8 mouse cellular contexts compared by ENCODE assay signal in genomic region chr12:90398564-90398963, GRCm38 (mm10).
DNase-seq lines count a peak whose midpoint lies in the region; ATAC-seq and TF ChIP-seq lines count a peak whose summit lies in the region.

No protein-coding gene starts in this region.

- H3K4me1 ChIP-seq in G1E (ENCODE audit: insufficient read depth, low read depth, low read length), result no peaks in the 10 kb centered on the region
- H3K4me1 ChIP-seq in embryonic facial prominence, embryonic 10.5 days, result no peaks in the 10 kb centered on the region

- H3K36me3 ChIP-seq in G1E (replicated peaks), result no peaks in the 10 kb centered on the region
- H3K36me3 ChIP-seq in embryonic facial prominence, embryonic 10.5 days (replicated peaks), result no peaks in the 10 kb centered on the region

- TF ChIP-seq CTCF in G1E (IDR thresholded peaks at IDR 0.05; ENCODE audit: low read depth, low read length), result 0 out of 2 replicates have a peak, but pooled peaks have one; percentile 3

- peak; percentile 34 for DNase-seq in adrenal gland, postnatal 14 days
- no peak for DNase-seq in adrenal gland, adult 8-10 months
- DNase-seq in left cerebral cortex, adult 11 months (ENCODE audit: low spot score), result peak; percentile 3
- DNase-seq in left cerebral cortex, postnatal 10 days (ENCODE audit: extremely low spot score in 1 of 2, low spot score in 2 of 2), result no peak
- DNase-seq in G1E (ENCODE audit: low spot score), result no peak
- DNase-seq in embryonic facial prominence, embryonic 10.5 days (ENCODE audit: low spot score), result peak; percentile 15
- DNase-seq in retina, postnatal 7 days (ENCODE audit: low read depth, low spot score), result peak; percentile 0

- no peak for ATAC-seq in G1E (ENCODE audit: extremely low read depth, insufficient number of reproducible peaks, low FRiP score, poor library complexity, severe bottlenecking)
- no peak for ATAC-seq in granulocyte monocyte progenitor cell, adult 5-6 weeks (replicated peaks; ENCODE audit: poor library complexity, severe bottlenecking)

- H3K27ac ChIP-seq in embryonic facial prominence, embryonic 10.5 days (replicated peaks), result no peak overlapping the region

- intact Hi-C loops in left cerebral cortex, postnatal 10 days (cut with DNase I), result no loop called here

- WGBS in embryonic facial prominence, embryonic 10.5 days, result 82% methylated on average over 5 of the region's 5 CpGs

- no peak overlapping the region for H3K4me3 ChIP-seq in G1E (ENCODE audit: low read depth, low read length)
- H3K4me3 ChIP-seq in embryonic facial prominence, embryonic 10.5 days, result no peak overlapping the region

- H3K9me3 ChIP-seq in G1E (replicated peaks), result peaks cover 2% of the 10 kb centered on the region; the same call in 1 of the 2 replicates
- H3K9me3 ChIP-seq in embryonic facial prominence, embryonic 10.5 days, result no peaks in the 10 kb centered on the region

- no peaks in the 10 kb centered on the region for H3K27me3 ChIP-seq in G1E (ENCODE audit: insufficient read depth, low read length)
- H3K27me3 ChIP-seq in embryonic facial prominence, embryonic 10.5 days (replicated peaks; ENCODE audit: low read depth, poor library complexity, severe bottlenecking), result no peaks in the 10 kb centered on the region

Comparison
In these comparisons a context has a peak if more than half of its experiments do, and no peak if none do; other contexts are left out.
1. DNase-seq: peak in adrenal gland, postnatal 14 days (single experiment), left cerebral cortex, adult 11 months (single experiment), embryonic facial prominence, embryonic 10.5 days (single experiment) and retina, postnatal 7 days (single experiment); none in adrenal gland, adult 8-10 months (single experiment), left cerebral cortex, postnatal 10 days (0 of 2) and G1E (single experiment).